Mouse (Mus musculus): ENCODE data around the gene Ppcdc.

DNA sequence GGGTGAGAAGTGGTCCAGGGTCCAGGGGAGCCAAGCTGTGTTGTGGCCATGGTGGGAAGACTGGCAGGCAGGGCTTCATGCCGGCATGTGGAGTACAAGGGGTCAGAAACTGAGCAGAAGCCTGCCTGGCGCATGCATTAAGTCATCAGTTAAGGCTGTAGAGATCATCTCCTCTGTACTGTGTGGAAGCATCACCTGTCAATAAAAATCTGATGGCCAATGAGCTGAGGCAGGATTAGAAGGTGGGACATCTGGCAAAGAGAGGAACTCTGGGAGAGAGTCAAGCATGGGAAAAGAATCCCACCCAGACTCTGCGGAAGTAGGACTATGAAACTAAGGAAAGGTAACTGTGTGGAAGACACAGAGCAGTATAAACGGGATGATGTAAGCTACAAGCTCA lies 13.6 kb upstream of the Ppcdc start:
- TF ChIP-seq POLR2A (IDR thresholded peaks at IDR 0.05; ENCODE audit: insufficient read length, low read depth): no peak
- no peak for TF ChIP-seq MAX (IDR thresholded peaks at IDR 0.05; ENCODE audit: low read depth)
- TF ChIP-seq E2F4 (IDR thresholded peaks at IDR 0.05; ENCODE audit: insufficient read depth): no peak

All from myocyte (in vitro differentiated cells).